Mouse (Mus musculus): Measurements from ENCODE around the gene Art1. TPM values are rescaled to one million over a fixed set of nuclear protein-coding genes. Genes with fewer than 3 reads are reported as not detected.

Gene Art1
- polyA plus RNA-seq, 1 experiment from 2014 or later = 0.52 TPM

DNA sequence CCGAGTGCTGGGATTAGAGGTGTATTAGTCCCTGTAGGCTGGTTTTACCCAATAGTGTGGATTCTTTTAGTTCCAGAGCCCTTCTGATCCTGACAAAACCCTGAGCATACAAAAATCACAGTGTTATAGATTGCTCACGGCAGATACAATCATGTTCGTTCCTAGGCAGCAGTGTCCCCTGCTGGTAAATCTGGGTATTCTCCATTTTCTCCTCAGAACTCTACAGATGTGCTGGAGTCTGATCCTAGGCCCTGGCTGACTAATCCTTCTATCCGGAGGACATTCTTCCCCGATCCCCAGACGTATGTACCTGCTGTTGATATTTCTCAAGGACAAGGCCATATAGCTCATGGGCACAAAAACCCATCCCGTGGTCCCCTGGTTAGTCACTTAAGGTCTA lies 23.0 kb upstream of the Art1 start:
- Histone ChIP-seq H3K9me3 (ENCODE audit: control insufficient read depth, low read length) (no peaks in the 10 kb centered on the region), H3K4me3 (ENCODE audit: low read depth, low read length) (no peak overlapping the region), H3K27me3 (ENCODE audit: control insufficient read depth, insufficient read depth, low read length) (no peaks in the 10 kb centered on the region), H3K36me3 (ENCODE audit: control insufficient read depth, insufficient read depth, low read length) (peaks cover 11% of the 10 kb centered on the region; the same call in 1 of the 2 replicates), H3K9ac (ENCODE audit: low read length) (no peak overlapping the region), H3K4me1 (replicated peaks; ENCODE audit: control insufficient read depth, insufficient read depth, low read length) (no peaks in the 10 kb centered on the region), H3K4me2 (ENCODE audit: low read depth, low read length, severe bottlenecking) (no peak overlapping the region), H3K27ac (ENCODE audit: low read depth, low read length) (no peak overlapping the region)
- DNase-seq (ENCODE audit: low spot score) (no peak), ATAC-seq (replicated peaks; ENCODE audit: low FRiP score) (no peak)
- whole genome bisulfite sequencing = 82% methylated on average over 7 of the region's 7 CpGs

DNA sequence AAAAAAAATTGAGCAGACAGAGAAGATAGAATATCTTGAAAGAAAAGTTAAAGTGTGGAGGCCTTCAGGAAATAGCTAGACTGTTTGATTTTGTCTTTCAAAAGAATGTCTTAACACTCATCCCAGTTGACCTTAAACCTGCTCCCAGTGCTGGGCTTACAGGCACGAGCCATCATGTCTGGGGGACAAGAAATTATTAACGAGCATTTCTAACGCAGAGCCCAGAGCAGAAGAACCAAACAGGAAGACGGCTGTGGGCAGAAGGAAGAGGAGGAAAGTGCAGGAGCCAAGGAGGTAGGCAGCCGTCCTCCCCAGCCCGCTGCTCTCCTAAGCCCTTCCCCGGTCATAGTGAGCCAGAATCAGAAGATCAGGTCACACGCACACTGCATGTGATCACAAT lies 21.2 kb upstream of the Art1 start:
- Histone ChIP-seq H3K4me1 (replicated peaks; ENCODE audit: control insufficient read depth, insufficient read depth, low read length) (no peaks in the 10 kb centered on the region), H3K4me2 (ENCODE audit: low read depth, low read length, severe bottlenecking) (no peak overlapping the region), H3K27ac (ENCODE audit: low read depth, low read length) (no peak overlapping the region), H3K9me3 (ENCODE audit: control insufficient read depth, low read length) (no peaks in the 10 kb centered on the region), H3K4me3 (ENCODE audit: low read depth, low read length) (no peak overlapping the region), H3K27me3 (ENCODE audit: control insufficient read depth, insufficient read depth, low read length) (no peaks in the 10 kb centered on the region), H3K9ac (ENCODE audit: low read length) (no peak overlapping the region), H3K36me3 (ENCODE audit: control insufficient read depth, insufficient read depth, low read length) (peaks cover 9% of the 10 kb centered on the region; the same call in 1 of the 2 replicates)
- 92% methylated on average over 8 of the region's 8 CpGs for WGBS
- ATAC-seq (replicated peaks; ENCODE audit: low FRiP score) = no peak
- DNase-seq (ENCODE audit: low spot score) = no peak

DNA sequence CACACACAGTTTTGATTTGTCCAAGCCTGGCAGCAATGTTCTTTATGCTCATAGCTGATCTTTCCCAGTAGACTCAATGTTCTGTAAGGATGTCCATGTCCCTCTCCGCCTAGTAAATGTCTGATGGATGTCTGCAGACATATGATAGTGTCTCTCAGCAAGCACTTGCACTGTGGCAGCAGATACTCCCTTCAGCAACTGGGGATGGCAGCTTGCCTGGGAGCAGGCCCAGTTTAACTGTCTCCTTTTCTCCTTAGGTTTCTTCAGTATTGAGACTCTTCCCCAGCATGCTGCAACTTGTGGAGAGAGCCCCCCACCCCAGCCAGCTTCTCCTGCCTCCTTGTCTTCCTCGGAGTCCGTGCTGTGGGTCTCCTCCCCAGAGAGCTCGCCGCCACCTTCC lies 19.8 kb upstream of the Art1 start:
- Histone ChIP-seq H3K36me3 (ENCODE audit: control insufficient read depth, insufficient read depth, low read length) (peaks cover 4% of the 10 kb centered on the region; the same call in 1 of the 2 replicates), H3K4me2 (ENCODE audit: low read depth, low read length, severe bottlenecking) (no peak overlapping the region)
- ATAC-seq (replicated peaks; ENCODE audit: low FRiP score) = no peak

DNA sequence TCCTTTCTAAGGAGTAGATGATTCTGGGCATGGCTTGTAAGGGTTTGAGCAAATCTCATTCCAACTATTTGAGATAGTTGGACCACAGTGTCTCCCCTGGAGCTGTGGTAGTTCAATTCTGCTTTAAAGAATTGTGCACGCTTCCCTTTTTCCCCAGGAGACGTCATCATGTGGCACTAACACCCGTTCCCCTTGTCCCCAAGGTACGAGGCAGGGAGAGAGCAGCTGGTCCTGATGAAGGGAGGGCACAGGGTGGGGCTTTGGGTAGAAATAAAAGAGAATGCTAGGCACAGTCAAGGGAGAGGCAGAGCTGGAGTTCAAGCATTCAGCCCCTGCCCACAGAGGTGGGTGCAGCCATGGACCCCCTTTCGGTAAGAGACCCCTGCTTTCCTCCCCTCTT lies 18.7 kb upstream of the Art1 start, which contains the start of gene Trpc2:
Gene Trpc2, plus strand, starts transcription at position 301 of the 400 bp plus-strand sequence.
- H3K4me2 ChIP-seq (ENCODE audit: low read depth, low read length, severe bottlenecking) = no peak within 1 kb of the TSS
- no peaks in the 10 kb centered on the region for H3K9me3 ChIP-seq (ENCODE audit: control insufficient read depth, low read length)
- WGBS = 91% methylated on average over 5 of the region's 5 CpGs
- no peak within 1 kb of the TSS for H3K4me3 ChIP-seq (ENCODE audit: low read depth, low read length)
- peaks cover 4% of the 10 kb centered on the region; the same call in 1 of the 2 replicates for H3K36me3 ChIP-seq (ENCODE audit: control insufficient read depth, insufficient read depth, low read length)
- no peaks in the 10 kb centered on the region for H3K4me1 ChIP-seq (replicated peaks; ENCODE audit: control insufficient read depth, insufficient read depth, low read length)
- no peak within 1 kb of the TSS for H3K9ac ChIP-seq (ENCODE audit: low read length)
- DNase-seq (ENCODE audit: low spot score) = no peak
- H3K27me3 ChIP-seq (ENCODE audit: control insufficient read depth, insufficient read depth, low read length) = no peaks in the 10 kb centered on the region
- no peak for ATAC-seq (replicated peaks; ENCODE audit: low FRiP score)
- no peak within 1 kb of the TSS for H3K27ac ChIP-seq (ENCODE audit: low read depth, low read length)

More for the DNA sequence above, 19.8 kb upstream of the Art1 start:
- Histone ChIP-seq H3K27ac (ENCODE audit: low read depth, low read length) (no peak overlapping the region), H3K4me1 (replicated peaks; ENCODE audit: control insufficient read depth, insufficient read depth, low read length) (no peaks in the 10 kb centered on the region), H3K9me3 (ENCODE audit: control insufficient read depth, low read length) (no peaks in the 10 kb centered on the region), H3K27me3 (ENCODE audit: control insufficient read depth, insufficient read depth, low read length) (no peaks in the 10 kb centered on the region), H3K4me3 (ENCODE audit: low read depth, low read length) (no peak overlapping the region), H3K9ac (ENCODE audit: low read length) (no peak overlapping the region)
- whole genome bisulfite sequencing = 95% methylated on average over 5 of the region's 5 CpGs
- DNase-seq (ENCODE audit: low spot score) = peak; percentile 35

DNA sequence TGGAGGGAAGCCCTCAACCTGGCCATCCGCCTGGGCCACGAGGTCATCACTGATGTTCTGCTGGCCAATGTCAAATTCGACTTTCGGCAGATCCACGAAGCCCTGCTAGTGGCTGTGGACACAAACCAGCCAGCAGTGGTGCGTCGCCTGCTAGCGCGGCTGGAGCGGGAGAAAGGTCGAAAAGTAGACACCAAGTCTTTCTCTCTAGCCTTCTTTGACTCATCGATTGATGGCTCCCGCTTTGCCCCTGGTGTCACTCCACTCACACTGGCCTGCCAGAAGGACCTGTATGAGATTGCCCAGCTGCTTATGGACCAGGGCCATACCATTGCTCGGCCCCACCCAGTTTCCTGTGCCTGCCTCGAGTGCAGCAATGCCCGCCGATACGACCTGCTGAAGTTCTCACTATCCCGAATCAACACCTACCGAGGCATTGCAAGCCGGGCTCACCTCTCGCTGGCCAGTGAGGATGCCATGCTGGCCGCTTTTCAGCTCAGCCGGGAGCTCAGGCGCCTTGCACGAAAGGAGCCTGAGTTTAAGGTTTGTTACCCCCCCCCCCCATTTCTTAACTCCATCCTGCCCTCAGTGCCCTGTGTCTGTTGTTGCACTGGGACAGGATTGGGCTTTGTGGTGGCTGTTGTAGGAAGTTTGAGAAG lies 17.4 kb upstream of the Art1 start:
- no peaks in the 10 kb centered on the region for H3K4me1 ChIP-seq (replicated peaks; ENCODE audit: control insufficient read depth, insufficient read depth, low read length)
- no peak overlapping the region for H3K4me3 ChIP-seq (ENCODE audit: low read depth, low read length)
- no peaks in the 10 kb centered on the region for H3K27me3 ChIP-seq (ENCODE audit: control insufficient read depth, insufficient read depth, low read length)
- no peak for ATAC-seq (replicated peaks; ENCODE audit: low FRiP score)
- no peak overlapping the region for H3K27ac ChIP-seq (ENCODE audit: low read depth, low read length)
- no peak overlapping the region for H3K4me2 ChIP-seq (ENCODE audit: low read depth, low read length, severe bottlenecking)
- H3K36me3 ChIP-seq (ENCODE audit: control insufficient read depth, insufficient read depth, low read length) = peaks cover 4% of the 10 kb centered on the region; the same call in 1 of the 2 replicates
- H3K9me3 ChIP-seq (ENCODE audit: control insufficient read depth, low read length) = no peaks in the 10 kb centered on the region
- no peak overlapping the region for H3K9ac ChIP-seq (ENCODE audit: low read length)
- whole genome bisulfite sequencing = 91% methylated on average over 26 of the region's 26 CpGs
- peak; percentile 47 for DNase-seq (ENCODE audit: low spot score)

DNA sequence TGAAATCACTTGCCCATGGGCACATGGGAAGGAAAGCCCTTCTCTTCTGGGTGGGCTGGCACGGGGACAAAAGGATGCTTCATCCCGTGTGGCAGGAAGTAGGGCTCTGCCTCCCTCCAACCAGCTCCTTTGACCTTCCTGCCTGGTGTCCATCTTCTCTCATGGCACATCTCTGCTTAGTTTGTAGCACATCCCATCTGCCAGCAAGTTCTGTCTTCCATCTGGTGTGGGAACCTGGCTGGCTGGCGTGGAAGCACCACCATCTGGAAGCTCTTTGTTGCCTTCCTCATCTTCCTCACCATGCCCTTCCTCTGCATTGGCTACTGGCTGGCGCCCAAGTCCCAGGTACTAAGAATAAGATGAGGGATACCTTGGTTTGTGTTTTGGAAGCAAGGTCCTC lies 14.2 kb upstream of the Art1 start:
- DNase-seq (ENCODE audit: low spot score) (peak; percentile 34), ATAC-seq (replicated peaks; ENCODE audit: low FRiP score) (no peak)
- Histone ChIP-seq H3K4me1 (replicated peaks; ENCODE audit: control insufficient read depth, insufficient read depth, low read length) (no peaks in the 10 kb centered on the region), H3K4me2 (ENCODE audit: low read depth, low read length, severe bottlenecking) (no peak overlapping the region), H3K4me3 (ENCODE audit: low read depth, low read length) (no peak overlapping the region), H3K9me3 (ENCODE audit: control insufficient read depth, low read length) (no peaks in the 10 kb centered on the region), H3K27ac (ENCODE audit: low read depth, low read length) (no peak overlapping the region), H3K9ac (ENCODE audit: low read length) (no peak overlapping the region), H3K36me3 (ENCODE audit: control insufficient read depth, insufficient read depth, low read length) (no peaks in the 10 kb centered on the region), H3K27me3 (ENCODE audit: control insufficient read depth, insufficient read depth, low read length) (no peaks in the 10 kb centered on the region)
- 91% methylated on average over 4 of the region's 4 CpGs for WGBS

DNA sequence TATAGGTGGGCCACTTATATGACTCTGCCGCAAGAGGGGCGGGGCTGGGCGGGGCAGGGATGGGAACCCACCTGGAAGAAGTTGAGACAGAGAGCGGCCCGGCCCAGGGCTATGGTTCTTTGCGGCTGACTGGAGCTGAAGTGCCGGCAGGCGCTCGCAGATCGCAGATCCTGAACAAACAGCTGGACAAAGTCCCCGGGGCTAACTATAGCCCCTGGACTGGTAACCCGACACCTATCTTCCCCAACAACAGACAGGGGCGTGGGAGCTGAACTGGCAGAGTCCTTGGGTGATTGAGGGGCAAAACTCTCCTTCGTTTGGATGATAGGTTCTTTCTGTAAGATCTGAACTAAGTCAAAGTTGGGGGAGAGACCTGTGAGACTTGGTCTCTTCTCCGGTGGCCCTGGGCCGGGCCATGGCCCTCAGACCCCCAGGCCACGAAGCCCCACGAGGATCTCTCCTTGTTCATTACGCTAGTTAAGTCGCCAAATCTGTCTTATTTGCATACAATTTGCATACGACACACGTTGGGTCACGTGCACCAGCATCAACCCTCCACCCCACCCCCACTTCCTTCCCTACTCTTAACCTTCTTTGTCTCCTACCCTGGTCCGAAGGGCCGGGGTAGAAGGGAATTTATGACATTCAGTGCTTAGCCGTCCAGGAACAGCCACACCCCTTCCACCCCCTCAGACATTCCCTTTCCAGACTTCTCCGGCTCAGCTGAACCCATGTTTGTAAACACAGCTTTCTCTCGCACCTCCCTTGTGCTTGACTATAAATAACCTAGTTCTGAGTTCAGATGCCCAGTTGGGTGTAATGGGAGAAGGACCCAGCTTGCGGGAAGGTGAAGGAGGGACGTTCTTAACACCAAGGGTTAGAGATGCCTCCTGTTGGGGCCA lies 1.5 kb upstream of the Art1 start:
- Histone ChIP-seq H3K9ac (ENCODE audit: low read length) (peak overlapping the region; percentile 43; the same call in 1 of the 2 replicates), H3K9me3 (ENCODE audit: control insufficient read depth, low read length) (no peaks in the 10 kb centered on the region), H3K4me3 (ENCODE audit: low read depth, low read length) (peak overlapping the region; percentile 12), H3K4me2 (ENCODE audit: low read depth, low read length, severe bottlenecking) (peak overlapping the region; percentile 44), H3K27ac (ENCODE audit: low read depth, low read length) (no peak overlapping the region), H3K36me3 (ENCODE audit: control insufficient read depth, insufficient read depth, low read length) (no peaks in the 10 kb centered on the region), H3K27me3 (ENCODE audit: control insufficient read depth, insufficient read depth, low read length) (no peaks in the 10 kb centered on the region), H3K4me1 (replicated peaks; ENCODE audit: control insufficient read depth, insufficient read depth, low read length) (peaks cover 5% of the 10 kb centered on the region; the same call in 1 of the 2 replicates)
- peak; percentile 81 for ATAC-seq (replicated peaks; ENCODE audit: low FRiP score)
- 4% methylated on average over 30 of the region's 30 CpGs for WGBS
- DNase-seq (ENCODE audit: low spot score) = peak; percentile 67

DNA sequence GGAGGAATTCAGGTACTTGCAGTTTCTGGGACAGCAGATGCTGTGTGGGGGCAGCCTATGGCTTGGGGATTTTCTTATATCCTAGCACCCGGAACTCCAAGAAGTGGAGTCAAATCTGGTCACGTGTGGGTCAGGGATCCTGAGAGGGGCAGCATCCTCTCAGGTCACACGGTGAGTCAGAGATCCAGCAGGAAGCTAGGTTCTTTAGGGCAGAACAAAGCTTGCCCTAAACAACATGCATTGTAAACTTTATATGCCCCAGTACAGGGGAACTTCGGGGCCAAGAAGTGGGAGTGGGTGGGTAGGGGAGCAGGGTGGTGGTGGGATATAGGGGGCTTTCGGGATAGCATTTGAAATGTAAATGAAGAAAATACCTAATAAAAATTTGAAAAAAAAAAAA lies 675 bp upstream of the Art1 start:
- 65% methylated on average over 5 of the region's 5 CpGs for WGBS
- no peak overlapping the region for H3K4me3 ChIP-seq (ENCODE audit: low read depth, low read length)
- DNase-seq (ENCODE audit: low spot score) (no peak), ATAC-seq (replicated peaks; ENCODE audit: low FRiP score) (no peak)
- H3K9ac ChIP-seq (ENCODE audit: low read length) = no peak overlapping the region
- H3K9me3 ChIP-seq (ENCODE audit: control insufficient read depth, low read length) = no peaks in the 10 kb centered on the region
- H3K36me3 ChIP-seq (ENCODE audit: control insufficient read depth, insufficient read depth, low read length) = no peaks in the 10 kb centered on the region
- H3K27ac ChIP-seq (ENCODE audit: low read depth, low read length) = no peak overlapping the region
- H3K4me1 ChIP-seq (replicated peaks; ENCODE audit: control insufficient read depth, insufficient read depth, low read length) = peaks cover 5% of the 10 kb centered on the region; the same call in 1 of the 2 replicates
- H3K4me2 ChIP-seq (ENCODE audit: low read depth, low read length, severe bottlenecking) = no peak overlapping the region
- no peaks in the 10 kb centered on the region for H3K27me3 ChIP-seq (ENCODE audit: control insufficient read depth, insufficient read depth, low read length)
